Mouse (Mus musculus) c-Kit-positive CD71-positive TER-119-negative erythroid progenitor cells, embryonic 14.5 days (primary cell): ENCODE data around the gene Ercc5.

Experiments used
- DNase-seq: peaks from one replicate; pipeline ENCODE4 v3.0.0-alpha.2; 2013; ENCODE audit warnings: low read depth

The Ercc5 gene

DNA sequence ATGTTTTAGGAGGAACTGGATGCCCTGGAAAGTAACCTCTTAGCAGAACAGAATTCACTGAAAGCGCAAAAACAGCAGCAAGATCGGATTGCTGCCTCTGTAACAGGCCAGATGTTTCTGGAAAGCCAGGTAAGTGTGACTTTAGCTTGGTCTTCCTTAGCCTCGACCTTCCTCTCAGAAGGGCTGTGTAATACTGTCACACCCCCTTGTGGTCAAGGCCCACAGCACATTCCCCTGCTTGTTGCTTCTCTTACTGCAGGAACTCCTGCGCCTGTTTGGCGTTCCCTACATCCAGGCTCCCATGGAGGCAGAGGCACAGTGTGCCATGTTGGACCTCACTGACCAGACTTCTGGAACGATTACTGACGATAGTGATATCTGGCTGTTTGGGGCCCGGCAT lies 26.4 kb downstream of the Ercc5 start:
- DNase-seq = no peak

GRCm38 (mm10) chr1:44178086-44178485 lies 30.5 kb downstream of the Ercc5 start:
- no peak for DNase-seq

DNA sequence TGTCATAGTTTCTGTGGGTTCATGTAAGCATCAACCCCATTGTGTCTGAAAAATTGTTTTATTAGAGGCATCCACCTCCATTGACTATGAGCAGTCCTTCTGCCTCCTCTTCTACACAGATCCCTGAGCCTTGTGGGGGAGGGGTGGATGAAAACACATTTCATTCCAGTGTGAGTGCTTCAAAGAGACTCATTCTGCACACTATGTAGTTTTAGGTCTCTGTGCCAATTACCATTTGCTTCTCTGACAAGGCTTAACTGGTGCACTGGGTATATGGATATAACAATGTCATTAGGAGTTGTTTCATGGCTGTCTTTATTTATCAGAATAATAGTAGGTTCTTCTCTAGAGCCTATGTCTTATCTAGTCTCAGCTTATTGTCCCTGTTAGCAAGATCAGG lies 38.9 kb downstream of the Ercc5 start:
- no peak for DNase-seq

DNA sequence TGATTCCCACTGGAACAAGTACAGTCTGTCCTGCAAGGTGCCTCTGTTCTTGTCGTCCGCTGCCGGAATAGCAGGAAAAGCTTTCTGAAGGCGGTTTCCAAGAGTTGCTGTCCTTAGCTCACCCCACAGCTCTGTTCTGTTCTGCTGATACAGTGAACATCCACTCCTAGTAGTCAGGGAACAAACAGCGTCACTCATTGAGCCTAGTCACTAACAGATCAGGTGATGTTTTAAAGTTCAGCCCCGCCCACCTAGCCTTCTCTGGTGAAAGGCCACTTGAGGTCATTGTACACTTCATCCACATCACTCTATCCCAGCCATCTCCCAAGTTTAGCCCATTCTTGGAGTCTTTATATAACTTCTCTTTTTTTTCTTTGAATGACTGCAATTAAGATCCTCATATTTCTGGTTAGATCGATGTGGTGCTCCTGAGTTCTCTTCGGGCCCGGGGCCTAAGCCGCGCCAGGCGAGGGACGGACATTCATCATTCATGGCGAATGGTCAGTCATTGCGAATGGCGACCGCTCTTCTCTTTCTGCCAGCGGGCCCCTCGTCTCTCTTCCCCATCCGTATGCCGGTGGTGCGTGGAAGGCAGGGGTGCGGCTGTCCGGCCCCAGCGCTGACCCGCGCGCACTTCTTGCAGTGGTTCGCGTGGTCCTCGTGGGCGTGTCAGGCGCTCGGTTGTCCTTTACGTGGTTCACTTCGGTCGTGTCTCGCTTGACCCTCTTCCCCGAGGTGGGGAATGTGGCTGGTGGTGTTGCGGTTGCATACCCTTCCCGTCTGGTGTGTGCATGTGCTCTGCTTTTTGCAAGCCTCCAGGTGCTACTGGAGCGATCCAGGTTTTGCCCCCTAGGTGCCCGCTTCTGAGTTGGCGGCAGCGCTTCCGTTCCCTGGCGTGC lies 51.0 kb downstream of the Ercc5 start:
- DNase-seq = no peak

DNA sequence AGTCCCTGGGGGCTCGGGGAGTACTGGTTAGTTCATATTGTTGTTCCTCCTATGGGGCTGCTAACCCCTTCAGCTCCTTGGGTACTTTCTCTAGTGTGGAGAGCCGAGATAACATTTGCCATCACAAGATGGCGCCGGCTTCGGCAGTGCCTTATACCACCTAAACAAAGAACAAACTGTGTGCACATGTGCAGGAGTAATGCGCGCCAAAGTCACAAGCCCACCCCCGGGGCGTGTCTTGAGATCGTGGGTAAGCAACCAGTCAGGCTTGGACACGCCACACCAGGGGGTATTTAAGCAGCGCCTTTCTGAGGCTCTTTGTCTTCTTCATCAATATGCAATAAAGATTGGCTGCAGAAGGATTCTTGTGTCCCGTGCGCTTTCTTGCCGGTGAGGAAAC lies 55.3 kb downstream of the Ercc5 start:
- DNase-seq = no peak

DNA sequence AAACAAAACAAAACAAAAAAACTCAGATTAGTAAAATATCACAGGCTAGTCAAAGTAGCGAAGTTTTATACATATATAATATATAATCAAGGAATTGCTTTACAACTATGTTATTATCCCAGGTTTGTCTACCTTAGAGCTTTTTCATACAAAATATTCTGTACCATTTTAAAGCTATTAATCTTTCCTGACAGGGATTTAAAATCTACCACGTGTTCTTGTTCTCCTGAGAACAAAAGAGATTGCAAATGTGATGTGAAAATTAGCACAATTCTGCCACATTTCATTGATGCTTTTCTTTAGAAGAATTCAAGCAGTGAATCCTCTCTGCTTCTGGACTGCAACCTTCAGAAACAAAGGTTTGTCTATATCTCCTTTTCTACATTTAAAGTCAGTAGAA lies 66.9 kb downstream of the Ercc5 start:
- no peak for DNase-seq

DNA sequence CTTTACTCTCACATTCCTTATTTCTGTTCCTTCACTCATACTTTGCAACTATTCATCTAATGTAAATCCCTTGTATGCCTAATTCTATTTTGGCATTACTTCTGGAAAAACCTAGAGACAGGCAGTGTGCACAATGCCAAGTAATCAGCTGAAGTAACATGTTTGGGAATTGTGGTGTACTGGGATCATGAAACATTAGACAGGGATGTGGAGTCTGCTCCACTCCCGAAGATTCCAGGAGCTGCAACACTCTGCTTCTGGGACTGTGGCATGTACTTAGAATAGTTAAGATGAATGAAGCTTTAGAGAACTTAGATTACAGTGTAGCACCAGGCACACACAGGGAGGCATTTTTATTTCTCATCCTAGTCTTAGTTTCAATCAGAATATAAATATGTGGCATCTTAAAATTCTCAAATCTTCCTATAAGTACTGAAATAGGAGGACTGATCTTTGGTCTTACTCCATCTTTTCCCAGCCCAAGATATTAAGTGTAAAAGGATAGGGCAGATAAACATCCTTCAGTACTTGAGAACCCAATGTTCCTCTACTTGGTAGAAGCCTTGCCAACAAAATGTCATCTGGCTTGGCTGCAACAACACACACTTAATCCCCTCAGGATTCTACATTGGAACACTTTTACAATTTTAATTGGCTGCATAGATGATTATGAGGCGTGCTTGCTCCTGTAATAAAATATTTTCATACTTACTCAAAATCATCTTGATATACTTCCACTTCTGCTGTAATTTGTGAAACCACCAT lies 69.0 kb downstream of the Ercc5 start:
- DNase-seq = no peak

- DNase-seq = no peak
Observed at GRCm38 (mm10) chr1:44217118-44217517, 69.6 kb downstream of the Ercc5 start.

GRCm38 (mm10) chr1:44218876-44219275 lies 71.3 kb downstream of the Ercc5 start, which contains the start of gene Mettl21e:
TSS of gene Mettl21e (minus strand) at chr1:44218961.
- no peak for DNase-seq

DNA sequence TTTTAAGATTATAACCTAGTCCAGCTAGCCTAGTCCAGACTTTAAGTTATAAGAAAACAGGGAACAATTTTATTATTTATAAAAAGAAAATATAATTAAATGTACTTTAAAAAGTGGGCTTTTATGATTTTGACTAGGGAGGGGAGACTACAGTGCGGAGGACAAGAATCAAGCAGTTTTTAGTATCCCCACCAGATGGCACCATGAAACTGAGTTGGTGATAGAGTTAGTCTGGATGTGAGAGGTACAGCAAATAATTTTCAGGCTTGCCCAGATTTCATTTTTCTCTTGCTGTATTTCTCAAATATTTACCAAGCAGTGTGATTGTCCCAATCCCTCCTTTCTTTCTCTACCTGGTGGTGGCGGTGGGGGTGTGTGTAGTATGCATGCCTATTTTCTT lies 81.5 kb downstream of the Ercc5 start:
- DNase-seq = no peak
